Mouse (Mus musculus) liver, embryonic 14.5 days (tissue): ENCODE results near the gene Ptpn5.

ENCODE experiments used
- CTCF ChIP-seq: IDR thresholded peaks from 2 replicates; pipeline ENCODE4 v1.5.1; 2016; ENCODE audit warnings: antibody characterized with exemption, low read depth, control low read depth
- EP300 ChIP-seq: IDR thresholded peaks from 2 replicates; pipeline ENCODE4 v1.6.1; 2016; ENCODE audit warnings: antibody characterized with exemption, low read depth

DNA sequence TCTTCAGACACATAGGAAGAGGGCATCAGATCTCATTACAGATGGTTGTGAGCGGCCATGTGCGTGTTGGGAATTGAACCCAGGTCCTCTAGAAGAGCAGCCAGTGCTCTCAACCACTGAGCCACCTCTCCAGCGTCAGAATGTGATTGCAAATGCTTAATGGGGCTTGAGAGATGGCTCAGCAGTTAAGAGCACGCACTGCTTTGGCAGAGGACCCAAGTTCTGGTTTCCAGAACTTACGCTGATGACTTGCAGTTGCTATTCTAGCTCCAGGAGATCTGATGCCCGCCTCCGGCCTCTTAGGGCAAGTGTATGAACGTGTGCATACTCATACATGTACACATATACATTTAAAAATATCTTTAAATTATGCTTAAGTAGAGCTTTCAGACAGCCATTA, 98.1 kb downstream of the Ptpn5 start:
- TF ChIP-seq EP300, result no peak
- no peak for TF ChIP-seq CTCF
